7 mouse cellular contexts compared by ENCODE assay signal in the genomic region with DNA sequence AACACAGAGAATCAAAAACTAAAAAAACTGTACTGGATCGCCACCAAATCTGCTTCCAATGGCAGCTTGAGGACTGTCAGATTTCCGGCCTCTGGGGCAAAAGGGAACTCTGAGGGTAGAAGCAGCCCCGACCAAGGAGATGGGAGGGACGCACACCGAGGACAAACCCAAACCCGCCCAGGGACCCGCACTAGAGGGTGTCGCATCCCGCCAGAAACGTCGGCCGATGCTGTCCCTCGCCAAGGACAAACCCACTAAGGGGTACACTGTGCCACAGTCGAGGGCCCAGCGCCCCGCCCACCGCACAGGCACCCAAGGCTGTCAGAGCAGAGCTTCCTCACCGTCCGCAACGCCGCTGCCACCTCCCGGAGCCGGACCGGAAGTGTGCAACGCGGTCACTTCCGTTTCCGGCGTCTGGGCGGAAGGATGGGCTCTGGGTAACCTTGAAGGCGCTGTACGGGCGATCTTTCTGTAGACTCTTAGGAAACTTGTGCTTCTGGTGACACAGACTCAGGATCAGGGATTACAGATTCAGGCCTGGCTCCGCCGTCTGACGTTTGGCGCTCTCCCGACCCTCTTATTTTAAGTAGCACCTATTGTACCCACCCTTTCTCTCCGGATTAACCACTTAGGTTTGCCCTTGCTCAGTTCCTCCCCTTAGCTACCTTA. TPM values are rescaled to one million over a fixed set of nuclear protein-coding genes. Genes with fewer than 3 reads are reported as not detected.
DNase-seq lines count a peak whose midpoint lies in the region; ATAC-seq lines count a peak whose summit lies in the region.

A gene (minus strand): TSS at position 416 of the 669 bp plus-strand sequence.

- peaks cover 10% of the 10 kb centered on the region for H3K4me1 ChIP-seq in embryonic facial prominence, embryonic 12.5 days
- H3K4me1 ChIP-seq in limb, embryonic 11.5 days (ENCODE audit: control insufficient read depth, insufficient read depth, low read length): no peaks in the 10 kb centered on the region; the same call in 1 of the 2 replicates
- peaks cover 20% of the 10 kb centered on the region for H3K4me1 ChIP-seq in midbrain, embryonic 14.5 days (ENCODE audit: control insufficient read depth, insufficient read depth, low read length)

- peak within 1 kb of the TSS; percentile 77 for H3K9ac ChIP-seq in embryonic facial prominence, embryonic 12.5 days
- peak within 1 kb of the TSS; percentile 74 for H3K9ac ChIP-seq in limb, embryonic 11.5 days (ENCODE audit: low read length)
- peak within 1 kb of the TSS; percentile 87 for H3K9ac ChIP-seq in midbrain, embryonic 14.5 days (replicated peaks; ENCODE audit: low read length)

- under 1% methylated on average over 38 of the region's 39 CpGs for WGBS in embryonic facial prominence, embryonic 12.5 days
- under 1% methylated on average over 39 of the region's 39 CpGs for WGBS in limb, embryonic 11.5 days
- WGBS in midbrain, embryonic 14.5 days: under 1% methylated on average over 39 of the region's 39 CpGs

- peak within 1 kb of the TSS; percentile 68 for H3K4me2 ChIP-seq in embryonic facial prominence, embryonic 12.5 days (replicated peaks)
- H3K4me2 ChIP-seq in limb, embryonic 11.5 days (ENCODE audit: low read depth, severe bottlenecking): peak within 1 kb of the TSS; percentile 75
- H3K4me2 ChIP-seq in midbrain, embryonic 14.5 days (ENCODE audit: low read length): peak within 1 kb of the TSS; percentile 95

- peak; percentile 92 for DNase-seq in adrenal gland, postnatal 25 days
- DNase-seq in heart, adult 11 months: peak; percentile 99
- peak; percentile 93 for DNase-seq in kidney, adult 18-20 months
- peak; percentile 90 for DNase-seq in limb, embryonic 11.5 days (ENCODE audit: low spot score)
- peak; percentile 95 for DNase-seq in midbrain, embryonic 14.5 days
- peak; percentile 82 to 86 for DNase-seq in spleen, adult 18-20 months

- peak within 1 kb of the TSS; percentile 77 for H3K4me3 ChIP-seq in embryonic facial prominence, embryonic 12.5 days
- H3K4me3 ChIP-seq in limb, embryonic 11.5 days (ENCODE audit: low read depth, low read length): peak within 1 kb of the TSS; percentile 78
- peak within 1 kb of the TSS; percentile 77 for H3K4me3 ChIP-seq in midbrain, embryonic 14.5 days (replicated peaks; ENCODE audit: low read depth, low read length)

- H3K27me3 ChIP-seq in embryonic facial prominence, embryonic 12.5 days: no peaks in the 10 kb centered on the region
- H3K27me3 ChIP-seq in limb, embryonic 11.5 days (ENCODE audit: control insufficient read depth, insufficient read depth, low read length): no peaks in the 10 kb centered on the region
- no peaks in the 10 kb centered on the region for H3K27me3 ChIP-seq in midbrain, embryonic 14.5 days (ENCODE audit: control insufficient read depth, insufficient read depth, low read length)

- H3K9me3 ChIP-seq in embryonic facial prominence, embryonic 12.5 days: no peaks in the 10 kb centered on the region
- no peaks in the 10 kb centered on the region for H3K9me3 ChIP-seq in limb, embryonic 11.5 days (ENCODE audit: control insufficient read depth, low read length)
- no peaks in the 10 kb centered on the region for H3K9me3 ChIP-seq in midbrain, embryonic 14.5 days (ENCODE audit: control insufficient read depth, low read length)

- peak within 1 kb of the TSS; percentile 90 for H3K27ac ChIP-seq in embryonic facial prominence, embryonic 12.5 days
- 0 out of 2 replicates have a peak within 1 kb of the TSS, but pooled peaks have one; percentile 30 for H3K27ac ChIP-seq in limb, embryonic 11.5 days (replicated peaks; ENCODE audit: low read depth, low read length)
- H3K27ac ChIP-seq in midbrain, embryonic 14.5 days (replicated peaks; ENCODE audit: low read depth, low read length): peak within 1 kb of the TSS; percentile 91

- ATAC-seq in embryonic facial prominence, embryonic 12.5 days (ENCODE audit: insufficient number of reproducible peaks, insufficient read depth, low FRiP score, low TSS enrichment): peak; percentile 88
- ATAC-seq in limb, embryonic 11.5 days (ENCODE audit: insufficient number of reproducible peaks, low FRiP score, low TSS enrichment, low read depth): peak; percentile 92
- peak; percentile 97 for ATAC-seq in midbrain, embryonic 14.5 days (ENCODE audit: low FRiP score, low TSS enrichment)

- H3K36me3 ChIP-seq in embryonic facial prominence, embryonic 12.5 days: peaks cover 11% of the 10 kb centered on the region; the same call in 1 of the 2 replicates
- no peaks in the 10 kb centered on the region; the same call in 1 of the 2 replicates for H3K36me3 ChIP-seq in limb, embryonic 11.5 days (ENCODE audit: control insufficient read depth, insufficient read depth, low read length)
- H3K36me3 ChIP-seq in midbrain, embryonic 14.5 days (ENCODE audit: control insufficient read depth, insufficient read depth, low read length): peaks cover 24% of the 10 kb centered on the region

RNA-seq across cellular contexts. Expression of the gene that starts here (rescaled TPM):
- total RNA-seq in adrenal gland, postnatal 25 days (2021): 47.9 and 67.9 TPM in 2 replicates
- 78.3 and 79.8 TPM in 2 replicates for polyA plus RNA-seq in embryonic facial prominence, embryonic 12.5 days (2016; fragmentation: Nextera tagmentation; extraction: Ambion mirVana)
- 80.7 and 85.2 TPM in 2 replicates for polyA plus RNA-seq in limb, embryonic 11.5 days (2014; fragmentation: Nextera tagmentation; extraction: Ambion mirVana)
- polyA plus RNA-seq in midbrain, embryonic 14.5 days (2014; fragmentation: Nextera tagmentation; extraction: Ambion mirVana): 125 and 145 TPM in 2 replicates

Comparison
In these comparisons a context has a peak if more than half of its experiments do, and no peak if none do; other contexts are left out.
1. Peak in every context shown above with its lines: DNase-seq, ATAC-seq, H3K4me3 ChIP-seq and H3K27ac ChIP-seq.
2. H3K27ac ChIP-seq: peak in every context shown above with its lines; median percentile 91 in midbrain, embryonic 14.5 days; 90 in embryonic facial prominence, embryonic 12.5 days; 30 in limb, embryonic 11.5 days.